Mouse (Mus musculus) lung, adult 2 months (tissue): ENCODE measurements around the gene Ppm1m. TPM values are rescaled to one million over a fixed set of nuclear protein-coding genes. Genes with fewer than 3 reads are reported as not detected.

Source experiments
- DNase-seq: peaks from one replicate; pipeline ENCODE4 v3.0.0; 2022
- H3K4me1 ChIP-seq: fragments of 200-500 bp; 2 replicates; pipeline ENCODE4 v1.6.1; 2011; ENCODE audit warnings: low read length; ENCODE audit not compliant: control insufficient read depth, insufficient read depth
- H3K4me3 ChIP-seq: fragments of 200-500 bp; replicated peaks from 2 replicates; pipeline ENCODE3; 2011; ENCODE audit warnings: low read depth, mild to moderate bottlenecking, control low read depth, low read length; ENCODE audit errors: extremely low read depth
- CTCF ChIP-seq: fragments of 200-500 bp; IDR thresholded peaks from 2 replicates; pipeline ENCODE4 v1.5.1; 2011; ENCODE audit warnings: mild to moderate bottlenecking, low read length, control low read depth; ENCODE audit not compliant: insufficient read depth
- POLR2A ChIP-seq: fragments of 200-500 bp; IDR thresholded peaks from 2 replicates; pipeline ENCODE4 v1.6.1; 2011; ENCODE audit warnings: low read depth, mild to moderate bottlenecking, control low read depth, low read length, borderline replicate concordance; ENCODE audit errors: extremely low read depth
- whole genome bisulfite sequencing: fragments of 180-500 bp; shearing (Covaris S2); methylation state at CpG from one replicate; pipeline ENCODE4 v1.1.7; 2018; 5-methylcytosine and 5-hydroxymethylcytosine counted together
- polyA plus RNA-seq: library from polyadenylated mRNA; depleted of rRNA; stranded (reverse); fragments of >200 nt; gene quantifications from 2 replicates; pipeline ENCODE4 v1.2.3, GENCODE M21; 2012

Ppm1m gene
- polyA plus RNA-seq, 1 experiment: 60.7 TPM

DNA sequence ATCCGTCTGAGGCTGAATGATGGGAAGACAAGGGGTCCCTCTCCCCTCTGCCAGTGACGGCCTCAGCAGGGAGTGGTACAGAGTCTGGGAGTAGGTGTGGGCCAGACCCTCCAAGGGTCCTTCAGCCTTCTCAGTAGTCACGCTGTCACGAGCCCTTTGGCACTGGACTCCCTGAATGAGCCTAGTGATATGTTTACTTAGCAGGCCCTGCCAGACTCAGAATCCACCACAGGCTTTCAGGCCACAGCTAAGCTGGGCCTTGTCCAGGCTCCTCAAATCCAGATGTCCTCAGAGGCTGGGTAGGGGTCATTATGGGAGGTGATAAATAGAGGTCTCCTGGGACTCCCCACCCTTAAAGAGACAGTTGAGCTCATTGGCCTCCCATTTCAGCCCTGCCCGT lies 8.6 kb upstream of the Ppm1m start:
- H3K4me1 ChIP-seq: peaks cover 25% of the 10 kb centered on the region
- no peak overlapping the region for H3K4me3 ChIP-seq
- TF ChIP-seq POLR2A: no peak
- DNase-seq: no peak
- WGBS: 79% methylated on average over 5 of the region's 5 CpGs

DNA sequence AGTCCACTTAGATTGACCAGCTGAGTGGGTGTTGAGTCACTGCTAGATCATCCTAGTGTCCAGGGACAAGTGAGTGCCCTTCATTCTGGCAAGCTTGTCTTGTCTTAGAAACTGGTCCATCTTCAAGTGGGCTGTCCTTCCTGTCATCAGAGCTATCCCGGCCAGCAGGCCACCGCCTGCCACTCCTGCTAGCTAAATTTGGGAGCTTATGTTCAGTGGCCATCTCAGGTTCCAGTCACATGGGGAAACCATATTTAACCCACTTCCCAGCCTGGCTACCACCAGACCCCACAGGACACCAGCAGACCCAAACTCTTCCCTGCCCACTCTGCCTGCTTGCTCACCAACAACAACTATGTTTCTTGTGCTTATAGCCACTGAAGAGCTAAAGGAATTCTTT lies 7.0 kb upstream of the Ppm1m start:
- TF ChIP-seq POLR2A (no peak), CTCF (no peak)
- DNase-seq: no peak
- peaks cover 21% of the 10 kb centered on the region for H3K4me1 ChIP-seq
- WGBS: 47% methylated on average over 2 of the region's 2 CpGs
- no peak overlapping the region for H3K4me3 ChIP-seq

DNA sequence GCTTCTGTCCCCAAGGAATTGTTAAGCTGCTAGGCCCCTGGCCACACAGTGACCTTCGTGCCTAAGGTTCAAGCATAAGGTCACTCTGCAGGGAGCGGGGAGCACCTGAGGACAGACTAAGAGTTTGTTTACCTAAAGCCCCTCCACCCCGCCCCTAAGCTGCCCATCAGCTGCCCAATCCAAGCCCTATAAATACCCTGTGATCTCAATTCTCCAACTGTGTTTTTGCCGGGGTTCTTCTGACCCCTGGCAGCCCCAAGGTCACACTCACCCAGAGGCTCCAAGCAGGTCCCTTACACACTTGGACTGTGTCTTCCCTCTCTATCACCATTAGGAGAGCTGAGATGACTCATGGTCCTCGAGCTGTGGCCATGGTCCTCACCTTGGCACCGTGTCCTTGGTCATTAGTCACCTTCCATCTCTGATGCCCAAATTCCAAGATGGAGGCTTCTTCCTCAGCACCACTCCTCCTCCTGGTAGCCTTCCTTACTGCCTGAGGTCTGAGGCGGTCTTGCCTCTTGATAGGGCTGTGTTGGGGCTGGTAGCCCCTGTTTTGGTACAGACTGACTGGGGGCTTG lies 6.3 kb upstream of the Ppm1m start:
- TF ChIP-seq POLR2A (no peak), CTCF (no peak)
- no peak for DNase-seq
- no peak overlapping the region for H3K4me3 ChIP-seq
- H3K4me1 ChIP-seq: peaks cover 18% of the 10 kb centered on the region
- 70% methylated on average over 7 of the region's 7 CpGs for WGBS

DNA sequence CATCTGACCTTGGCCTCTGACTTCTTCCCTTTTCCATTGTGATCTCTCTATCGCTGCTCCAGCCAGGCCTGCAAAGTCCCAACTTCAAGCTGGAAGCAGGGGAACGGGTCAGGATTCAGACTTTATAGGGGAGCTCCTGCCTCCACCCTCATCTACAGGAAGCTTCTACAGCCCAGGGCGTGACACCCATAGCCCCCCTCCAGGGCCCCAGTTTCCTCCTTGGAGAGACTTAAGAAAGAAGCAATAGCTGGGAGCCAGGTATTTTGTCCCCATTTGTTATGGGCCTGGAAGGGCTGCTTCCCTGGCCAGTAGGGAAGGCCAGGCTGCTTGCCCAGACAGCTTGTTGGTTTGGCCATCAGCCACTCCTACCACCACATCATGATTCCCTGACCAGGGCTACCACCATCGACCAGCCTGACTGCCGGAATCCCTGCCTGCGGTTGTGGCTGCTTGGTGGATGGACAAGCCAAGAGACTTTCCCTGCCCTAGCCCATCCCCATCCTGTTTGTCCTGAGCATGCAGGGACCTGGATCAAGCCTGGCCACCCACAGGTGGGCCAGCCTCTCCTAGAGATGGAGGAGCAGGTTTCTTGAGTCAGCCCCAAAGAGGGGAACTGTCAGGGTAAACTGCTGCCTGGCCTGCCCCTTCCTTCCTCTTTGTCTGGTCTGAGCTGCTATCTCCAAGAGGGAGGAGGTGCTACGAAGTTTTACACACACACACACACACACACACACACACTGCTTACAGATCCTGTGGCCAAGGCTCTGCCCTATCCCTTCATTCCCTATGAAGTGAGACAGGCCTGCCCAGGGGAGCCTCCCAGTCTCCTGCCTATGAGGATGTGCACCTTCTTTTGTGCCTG lies 4.7 kb upstream of the Ppm1m start:
- 31% methylated on average over 7 of the region's 7 CpGs for WGBS
- DNase-seq: no peak
- H3K4me1 ChIP-seq: peaks cover 22% of the 10 kb centered on the region

DNA sequence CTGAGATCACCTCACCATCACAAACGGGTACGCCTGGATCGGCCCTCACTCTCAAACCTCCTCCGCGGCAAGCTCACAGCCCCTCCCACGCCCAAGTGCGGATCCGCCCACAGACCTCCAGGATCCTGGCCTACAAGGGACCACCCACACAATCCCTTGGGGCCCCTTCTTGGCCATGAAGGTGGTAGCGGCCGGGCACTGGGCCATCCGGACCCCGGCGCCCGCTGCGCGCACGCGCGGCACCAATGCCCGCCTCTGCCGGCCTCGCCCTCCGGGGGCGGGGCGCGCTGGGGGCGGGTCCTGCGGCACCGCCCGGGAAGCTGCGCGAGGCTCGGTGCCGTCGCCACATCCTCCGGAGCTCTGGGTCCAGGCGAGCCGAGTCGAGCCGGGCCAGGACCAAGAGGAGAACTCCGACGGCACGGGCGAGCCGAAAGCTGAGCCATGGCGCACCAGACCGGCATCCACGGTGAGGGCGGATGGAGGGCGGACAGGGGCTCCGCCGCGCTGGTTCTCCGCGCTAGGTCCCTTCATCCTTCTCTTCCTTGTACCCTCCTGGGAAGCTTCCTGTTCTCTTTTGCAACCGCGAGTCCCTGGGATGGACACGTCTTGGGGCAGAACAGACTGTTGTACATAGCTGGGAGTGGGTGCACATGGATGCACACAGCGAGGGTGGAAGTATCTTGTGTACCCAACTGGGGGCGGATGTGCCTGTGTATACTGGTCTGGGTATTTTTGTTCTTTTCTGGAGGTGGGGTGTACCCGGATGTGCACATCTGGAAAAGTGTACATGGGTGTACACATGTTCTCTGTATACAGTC lies 3.5 kb upstream of the Ppm1m start, which contains the start of gene Twf2:
Twf2 (plus strand) TSS at position 290 of the 818 bp plus-strand sequence.
- peak within 1 kb of the TSS; percentile 97 for H3K4me3 ChIP-seq
- TF ChIP-seq POLR2A: peak; percentile 68; the same call in 1 of the 2 replicates
- no peak for TF ChIP-seq CTCF
- WGBS: under 1% methylated on average over 61 of the region's 61 CpGs
- DNase-seq: peak; percentile 90
- peaks cover 25% of the 10 kb centered on the region for H3K4me1 ChIP-seq

More for the DNA sequence above, 4.7 kb upstream of the Ppm1m start:
- no peak for TF ChIP-seq POLR2A
- no peak for TF ChIP-seq CTCF
- peak overlapping the region; percentile 7 for H3K4me3 ChIP-seq

DNA sequence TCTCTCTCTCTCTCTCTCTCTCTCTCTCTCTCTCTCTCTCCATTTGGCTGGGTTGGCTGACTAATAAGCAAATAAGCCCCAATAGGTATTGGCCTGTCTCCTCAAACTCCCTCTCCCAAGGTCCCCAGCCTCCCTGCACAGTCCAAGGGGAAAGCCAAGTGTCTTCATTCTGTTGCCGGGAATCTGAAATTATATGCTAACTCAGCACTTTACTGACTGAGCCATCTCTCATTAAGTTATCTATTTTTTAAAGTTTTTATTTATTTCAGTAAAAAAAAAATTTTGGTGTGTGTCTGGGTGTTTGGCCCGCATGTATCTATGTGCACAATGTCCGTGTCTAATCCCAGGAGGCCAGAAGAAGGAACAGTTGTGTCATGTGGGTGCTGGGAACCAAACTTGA lies 2.3 kb upstream of the Ppm1m start:
- WGBS: 86% methylated on average over 3 of the region's 3 CpGs
- DNase-seq: no peak
- Histone ChIP-seq H3K4me3 (no peak overlapping the region), H3K4me1 (peaks cover 22% of the 10 kb centered on the region)
- TF ChIP-seq CTCF (no peak), POLR2A (no peak)

DNA sequence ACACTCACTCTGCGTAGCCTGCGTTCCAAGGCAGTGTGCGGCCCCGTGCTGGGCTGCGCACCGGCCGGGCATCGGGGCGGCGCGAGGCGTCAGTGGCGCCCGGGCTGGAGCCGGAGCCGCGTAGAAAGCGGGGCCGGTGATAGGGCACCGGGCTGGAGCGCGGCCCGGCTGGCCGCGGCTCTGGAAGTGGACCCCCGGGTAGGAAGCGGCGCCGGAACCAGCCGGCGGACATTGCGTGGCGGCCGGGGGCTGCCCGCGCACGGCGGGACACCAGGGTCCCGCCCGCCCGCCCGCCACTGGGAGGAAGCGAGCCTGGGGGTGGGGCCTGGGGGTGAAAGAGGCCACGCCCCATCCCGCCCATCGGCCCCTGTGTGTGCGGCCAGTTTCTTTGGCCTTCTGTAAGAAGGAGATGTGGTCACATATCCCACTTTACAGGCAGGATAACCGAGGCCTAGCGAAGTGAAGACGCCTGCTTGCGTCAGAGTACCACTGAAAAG lies 536 bp downstream of the Ppm1m start:
- peaks cover 9% of the 10 kb centered on the region for H3K4me1 ChIP-seq
- TF ChIP-seq CTCF (no peak), POLR2A (peak; percentile 60; the same call in 1 of the 2 replicates)
- WGBS: under 1% methylated on average over 49 of the region's 51 CpGs
- DNase-seq: peak; percentile 80
- peak overlapping the region; percentile 81 for H3K4me3 ChIP-seq

DNA sequence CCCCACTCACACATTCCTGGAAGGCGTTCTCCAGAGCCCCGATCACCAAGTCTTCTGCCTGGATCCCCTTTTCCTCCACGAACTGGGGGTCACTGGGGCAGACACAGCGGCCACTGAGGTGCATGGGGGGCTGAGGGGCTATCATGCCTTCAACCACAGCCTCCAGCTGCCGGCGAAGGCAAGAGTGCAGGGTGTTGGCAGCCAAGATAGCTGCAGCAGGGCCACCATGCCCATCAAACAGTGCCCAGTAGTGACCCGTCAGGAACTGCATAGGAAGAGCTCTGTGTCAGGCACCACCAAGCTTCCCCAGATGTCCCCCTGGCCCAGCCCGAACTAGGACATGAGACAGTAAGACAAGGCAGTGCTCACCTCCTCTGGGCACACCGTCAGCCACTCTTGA lies 1.8 kb downstream of the Ppm1m start:
- TF ChIP-seq POLR2A (no peak), CTCF (no peak)
- Histone ChIP-seq H3K4me1 (peaks cover 9% of the 10 kb centered on the region), H3K4me3 (no peak overlapping the region)
- 93% methylated on average over 9 of the region's 9 CpGs for WGBS
- DNase-seq: no peak

DNA sequence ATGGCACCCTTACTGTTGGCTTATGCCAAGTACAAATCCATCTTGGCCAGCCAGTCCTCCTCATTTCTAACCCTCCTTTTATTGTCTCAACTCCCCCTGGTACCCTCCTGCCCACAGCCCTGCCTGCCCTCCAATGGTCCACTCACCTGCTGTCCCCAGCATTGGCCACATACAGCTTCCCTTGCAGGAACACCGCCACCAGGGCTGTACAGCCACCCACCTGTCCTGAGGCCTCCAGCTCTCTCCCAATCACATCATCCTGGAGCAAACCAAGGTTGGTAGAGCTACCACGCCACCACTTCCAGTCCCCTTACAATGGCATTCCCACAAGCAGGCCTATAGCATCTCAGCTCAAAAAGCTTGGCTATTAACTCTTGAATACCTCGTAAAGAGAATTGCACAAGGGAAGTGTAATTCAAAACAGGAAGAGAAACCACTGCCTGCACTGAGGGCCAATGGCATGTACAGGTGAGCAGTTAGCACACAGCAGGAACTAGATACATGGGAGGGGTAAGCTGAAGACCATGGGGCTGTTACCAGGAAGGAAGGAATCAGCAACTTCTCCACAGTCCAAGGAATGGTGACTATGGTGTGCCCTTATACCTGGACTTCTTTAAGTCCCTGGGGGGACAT lies 2.3 kb downstream of the Ppm1m start:
- peaks cover 7% of the 10 kb centered on the region for H3K4me1 ChIP-seq
- 83% methylated on average over 3 of the region's 3 CpGs for WGBS
- TF ChIP-seq POLR2A (no peak), CTCF (no peak)
- no peak overlapping the region for H3K4me3 ChIP-seq
- DNase-seq: no peak
